8 mouse cellular contexts compared by ENCODE assay signal in genomic region chr11:31550747-31551613, GRCm38 (mm10).
DNase-seq lines count a peak whose midpoint lies in the region; ATAC-seq and TF ChIP-seq lines count a peak whose summit lies in the region.

No protein-coding gene starts in this region.

- H3K27me3 ChIP-seq in midbrain, embryonic 11.5 days (ENCODE audit: control insufficient read depth, insufficient read depth, low read length), result no peaks in the 10 kb centered on the region
- H3K27me3 ChIP-seq in midbrain, embryonic 15.5 days (replicated peaks), result no peaks in the 10 kb centered on the region
- H3K27me3 ChIP-seq in myocyte (ENCODE audit: control insufficient read depth, insufficient read depth, insufficient read length), result no peaks in the 10 kb centered on the region

- H3K79me2 ChIP-seq in myocyte (ENCODE audit: control insufficient read depth, insufficient read depth), result no peaks in the 10 kb centered on the region

- no peaks in the 10 kb centered on the region for H3K36me3 ChIP-seq in midbrain, embryonic 11.5 days (ENCODE audit: control insufficient read depth, insufficient read depth, low read length)
- no peaks in the 10 kb centered on the region for H3K36me3 ChIP-seq in midbrain, embryonic 15.5 days (replicated peaks)
- H3K36me3 ChIP-seq in myocyte (ENCODE audit: control insufficient read depth, insufficient read depth), result no peaks in the 10 kb centered on the region

- H3K4me2 ChIP-seq in midbrain, embryonic 11.5 days, result no peak overlapping the region
- no peak overlapping the region for H3K4me2 ChIP-seq in midbrain, embryonic 15.5 days
- H3K4me2 ChIP-seq in myocyte (ENCODE audit: low read depth), result peak overlapping the region; percentile 33

- WGBS in midbrain, embryonic 11.5 days, result 66% methylated on average over 6 of the region's 6 CpGs
- 61% methylated on average over 6 of the region's 6 CpGs for WGBS in midbrain, embryonic 15.5 days

- peak; percentile 50; the same call in 1 of the 2 replicates for ATAC-seq in midbrain, embryonic 11.5 days (ENCODE audit: low FRiP score)
- ATAC-seq in midbrain, embryonic 15.5 days (replicated peaks), result no peak

- no peak overlapping the region for H3K9ac ChIP-seq in midbrain, embryonic 11.5 days (ENCODE audit: low read length)
- no peak overlapping the region for H3K9ac ChIP-seq in midbrain, embryonic 15.5 days

- H3K27ac ChIP-seq in midbrain, embryonic 11.5 days (ENCODE audit: low read depth, low read length), result no peak overlapping the region
- no peak overlapping the region for H3K27ac ChIP-seq in midbrain, embryonic 15.5 days
- peak overlapping the region; percentile 78 for H3K27ac ChIP-seq in gastrocnemius, adult 2 months

- TF ChIP-seq POLR2A in myocyte (IDR thresholded peaks at IDR 0.05; ENCODE audit: insufficient read length, low read depth), result no peak

- no peak overlapping the region for H3ac ChIP-seq in myocyte (ENCODE audit: control insufficient read depth, insufficient read length)

- intact Hi-C loops in gastrocnemius, adult 2 months (cut with DNase I), result loop anchor here (5.0 kb wide), 1 partner anchor 51 kb away; no protein-coding TSS in a partner anchor

- no peaks in the 10 kb centered on the region for H3K4me1 ChIP-seq in midbrain, embryonic 11.5 days (ENCODE audit: control insufficient read depth, insufficient read depth, low read length)
- no peaks in the 10 kb centered on the region for H3K4me1 ChIP-seq in midbrain, embryonic 15.5 days

- H3K9me3 ChIP-seq in midbrain, embryonic 11.5 days (ENCODE audit: control insufficient read depth, low read length), result no peaks in the 10 kb centered on the region
- H3K9me3 ChIP-seq in midbrain, embryonic 15.5 days, result no peaks in the 10 kb centered on the region

- DNase-seq in midbrain, embryonic 11.5 days (ENCODE audit: low spot score, missing footprints), result no peak
- peak; percentile 73 for DNase-seq in gastrocnemius, adult 2 months
- peak; percentile 34 to 36 for DNase-seq in kidney, adult 8-10 months
- DNase-seq in adrenal gland, adult 8-10 months, result no peak
- DNase-seq in spleen, postnatal 14 days (ENCODE audit: low spot score in 2 of 2), result no peak
- no peak for DNase-seq in adrenal gland, adult (ENCODE audit: inconsistent age in 2 of 2, low spot score in 1 of 2)

- TF ChIP-seq CTCF in gastrocnemius, adult 2 months (IDR thresholded peaks at IDR 0.05), result no peak

- no peak overlapping the region for H3K4me3 ChIP-seq in midbrain, embryonic 11.5 days (ENCODE audit: low read depth, low read length)
- no peak overlapping the region for H3K4me3 ChIP-seq in midbrain, embryonic 15.5 days
- no peak overlapping the region for H3K4me3 ChIP-seq in gastrocnemius, adult 2 months
- no peak overlapping the region for H3K4me3 ChIP-seq in myocyte

TF ChIP-seq in myocyte, 11 proteins besides CTCF, POLR2A, EP300 and RAD21:
- TF ChIP-seq MYOG (IDR thresholded peaks at IDR 0.05; ENCODE audit: control insufficient read depth in 1 of 3, insufficient read depth in 1 of 3, insufficient read length in 2 of 3, low read depth in 2 of 3), result peak in 1 of 3 experiments; percentile 45
- TF ChIP-seq SRF (IDR thresholded peaks at IDR 0.05; ENCODE audit: control insufficient read depth, insufficient read length, low read depth), result no peak

Comparison
In these comparisons a context has a peak if more than half of its experiments do, and no peak if none do; other contexts are left out.
1. DNase-seq: peak in gastrocnemius, adult 2 months (single experiment) and kidney, adult 8-10 months (2 of 2); none in midbrain, embryonic 11.5 days (single experiment), adrenal gland, adult 8-10 months (single experiment), spleen, postnatal 14 days (0 of 2) and adrenal gland, adult (0 of 2).